Mouse (Mus musculus): ENCODE data around the gene Col12a1. TPM values are rescaled to one million over a fixed set of nuclear protein-coding genes. Genes with fewer than 3 reads are reported as not detected.

The Col12a1 gene
- total RNA-seq, 1 experiment = 14.5 TPM

GRCm38 (mm10) chr9:79750709-79751108, 32.1 kb upstream of the Col12a1 start:
- Histone ChIP-seq H3K4me3 (ENCODE audit: insufficient read depth in 1 of 2, low read depth in 1 of 2, low read length in 2 of 2, poor library complexity in 1 of 2, severe bottlenecking in 1 of 2) (no peak overlapping the region), H3K36me3 (ENCODE audit: control insufficient read depth, insufficient read depth, low read length, poor library complexity, severe bottlenecking) (peaks cover 5% of the 10 kb centered on the region), H3K9ac (ENCODE audit: insufficient read depth, low read depth, low read length, poor library complexity, severe bottlenecking) (no peak overlapping the region), H3K9me3 (ENCODE audit: control insufficient read depth, insufficient read depth, low read depth, low read length) (no peaks in the 10 kb centered on the region), H3K4me1 (ENCODE audit: control insufficient read depth in 2 of 2, insufficient read depth in 2 of 2, low read length in 2 of 2, poor library complexity in 1 of 2) (peaks cover 2% of the 10 kb centered on the region in 2 experiments; a peak in 2 of 4 replicates), H3K27ac (ENCODE audit: insufficient read depth, low read depth, low read length, poor library complexity, severe bottlenecking) (no peak overlapping the region)
- DNase-seq (ENCODE audit: low read depth, low spot score) = no peak
- TF ChIP-seq MAFK (IDR thresholded peaks at IDR 0.05; ENCODE audit: insufficient read depth, low read depth, low read length) (no peak), ZC3H11A (IDR thresholded peaks at IDR 0.05; ENCODE audit: borderline replicate concordance, low read depth, low read length) (no peak), HCFC1 (IDR thresholded peaks at IDR 0.05; ENCODE audit: borderline replicate concordance, insufficient read depth, low read length) (no peak), CHD2 (IDR thresholded peaks at IDR 0.05; ENCODE audit: low read depth, low read length) (no peak), ZNF384 (IDR thresholded peaks at IDR 0.05; ENCODE audit: low read depth, low read length) (no peak)
- in situ Hi-C loops (cut with MboI; ENCODE audit: low sequenced_read_pairs in 2 of 2, unreplicated experiment in 2 of 2) = no loop called here

GRCm38 (mm10) chr9:79745036-79745435, 26.4 kb upstream of the Col12a1 start:
- DNase-seq (ENCODE audit: low read depth, low spot score) = peak; percentile 48
- in situ Hi-C loops (cut with MboI; ENCODE audit: low sequenced_read_pairs in 2 of 2, unreplicated experiment in 2 of 2) = loop anchor here in 1 of 2 experiments (25.0 kb wide), 1 partner anchor 983 kb away; no protein-coding TSS in a partner anchor
- Histone ChIP-seq H3K4me1 (ENCODE audit: control insufficient read depth in 2 of 2, insufficient read depth in 2 of 2, low read length in 2 of 2, poor library complexity in 1 of 2) (peaks cover 5 to 6% of the 10 kb centered on the region in 2 experiments; a peak in 2 of 4 replicates), H3K9ac (ENCODE audit: insufficient read depth, low read depth, low read length, poor library complexity, severe bottlenecking) (peak overlapping the region; percentile 68), H3K36me3 (ENCODE audit: control insufficient read depth, insufficient read depth, low read length, poor library complexity, severe bottlenecking) (no peaks in the 10 kb centered on the region), H3K9me3 (ENCODE audit: control insufficient read depth, insufficient read depth, low read depth, low read length) (no peaks in the 10 kb centered on the region), H3K27ac (ENCODE audit: insufficient read depth, low read depth, low read length, poor library complexity, severe bottlenecking) (peak overlapping the region; percentile 90), H3K4me3 (ENCODE audit: insufficient read depth in 1 of 2, low read depth in 1 of 2, low read length in 2 of 2, poor library complexity in 1 of 2, severe bottlenecking in 1 of 2) (peak overlapping the region; percentile 62 to 66)
- TF ChIP-seq ZNF384 (IDR thresholded peaks at IDR 0.05; ENCODE audit: low read depth, low read length) = no peak

- TF ChIP-seq CHD2 (IDR thresholded peaks at IDR 0.05; ENCODE audit: low read depth, low read length) (no peak), MAFK (IDR thresholded peaks at IDR 0.05; ENCODE audit: insufficient read depth, low read depth, low read length) (no peak), ZC3H11A (IDR thresholded peaks at IDR 0.05; ENCODE audit: borderline replicate concordance, low read depth, low read length) (no peak), ZNF384 (IDR thresholded peaks at IDR 0.05; ENCODE audit: low read depth, low read length) (no peak), HCFC1 (IDR thresholded peaks at IDR 0.05; ENCODE audit: borderline replicate concordance, insufficient read depth, low read length) (no peak)
These were observed 17.0 kb upstream of the Col12a1 start for GRCm38 (mm10) chr9:79735608-79736007.

GRCm38 (mm10) chr9:79730301-79730700, 11.7 kb upstream of the Col12a1 start:
- Histone ChIP-seq H3K27ac (ENCODE audit: insufficient read depth, low read depth, low read length, poor library complexity, severe bottlenecking) (no peak overlapping the region), H3K4me3 (ENCODE audit: insufficient read depth in 1 of 2, low read depth in 1 of 2, low read length in 2 of 2, poor library complexity in 1 of 2, severe bottlenecking in 1 of 2) (no peak overlapping the region), H3K36me3 (ENCODE audit: control insufficient read depth, insufficient read depth, low read length, poor library complexity, severe bottlenecking) (no peaks in the 10 kb centered on the region), H3K9me3 (ENCODE audit: control insufficient read depth, insufficient read depth, low read depth, low read length) (no peaks in the 10 kb centered on the region), H3K9ac (ENCODE audit: insufficient read depth, low read depth, low read length, poor library complexity, severe bottlenecking) (no peak overlapping the region), H3K4me1 (ENCODE audit: control insufficient read depth in 2 of 2, insufficient read depth in 2 of 2, low read length in 2 of 2, poor library complexity in 1 of 2) (no peaks in the 10 kb centered on the region)
- no peak for DNase-seq (ENCODE audit: low read depth, low spot score)
- TF ChIP-seq MAFK (IDR thresholded peaks at IDR 0.05; ENCODE audit: insufficient read depth, low read depth, low read length) (no peak), HCFC1 (IDR thresholded peaks at IDR 0.05; ENCODE audit: borderline replicate concordance, insufficient read depth, low read length) (no peak), ZNF384 (IDR thresholded peaks at IDR 0.05; ENCODE audit: low read depth, low read length) (no peak), ZC3H11A (IDR thresholded peaks at IDR 0.05; ENCODE audit: borderline replicate concordance, low read depth, low read length) (no peak), CHD2 (IDR thresholded peaks at IDR 0.05; ENCODE audit: low read depth, low read length) (no peak)
- in situ Hi-C loops (cut with MboI; ENCODE audit: low sequenced_read_pairs in 2 of 2, unreplicated experiment in 2 of 2) = loop anchor here in 1 of 2 experiments (25.0 kb wide), 1 partner anchor 968 kb away; no protein-coding TSS in a partner anchor

More at GRCm38 (mm10) chr9:79735608-79736007, 17.0 kb upstream of the Col12a1 start:
- H3K4me3 ChIP-seq (ENCODE audit: insufficient read depth in 1 of 2, low read depth in 1 of 2, low read length in 2 of 2, poor library complexity in 1 of 2, severe bottlenecking in 1 of 2) = no peak overlapping the region
- H3K36me3 ChIP-seq (ENCODE audit: control insufficient read depth, insufficient read depth, low read length, poor library complexity, severe bottlenecking) = no peaks in the 10 kb centered on the region
- in situ Hi-C loops (cut with MboI; ENCODE audit: low sequenced_read_pairs in 2 of 2, unreplicated experiment in 2 of 2) = loop anchor here in 1 of 2 experiments (25.0 kb wide), 1 partner anchor 973 kb away; no protein-coding TSS in a partner anchor
- no peak overlapping the region for H3K27ac ChIP-seq (ENCODE audit: insufficient read depth, low read depth, low read length, poor library complexity, severe bottlenecking)
- 0 out of 4 replicates have a peak, but pooled peaks cover 0 to 3% of the 10 kb centered on the region in 2 experiments for H3K4me1 ChIP-seq (ENCODE audit: control insufficient read depth in 2 of 2, insufficient read depth in 2 of 2, low read length in 2 of 2, poor library complexity in 1 of 2)
- no peak overlapping the region for H3K9ac ChIP-seq (ENCODE audit: insufficient read depth, low read depth, low read length, poor library complexity, severe bottlenecking)
- no peaks in the 10 kb centered on the region for H3K9me3 ChIP-seq (ENCODE audit: control insufficient read depth, insufficient read depth, low read depth, low read length)
- no peak for DNase-seq (ENCODE audit: low read depth, low spot score)

GRCm38 (mm10) chr9:79723090-79723489, 4.5 kb upstream of the Col12a1 start:
- Histone ChIP-seq H3K9me3 (ENCODE audit: control insufficient read depth, insufficient read depth, low read depth, low read length) (no peaks in the 10 kb centered on the region), H3K36me3 (ENCODE audit: control insufficient read depth, insufficient read depth, low read length, poor library complexity, severe bottlenecking) (no peaks in the 10 kb centered on the region), H3K4me1 (ENCODE audit: control insufficient read depth in 2 of 2, insufficient read depth in 2 of 2, low read length in 2 of 2, poor library complexity in 1 of 2) (no peaks in the 10 kb centered on the region), H3K9ac (ENCODE audit: insufficient read depth, low read depth, low read length, poor library complexity, severe bottlenecking) (no peak overlapping the region), H3K4me3 (ENCODE audit: insufficient read depth in 1 of 2, low read depth in 1 of 2, low read length in 2 of 2, poor library complexity in 1 of 2, severe bottlenecking in 1 of 2) (no peak overlapping the region), H3K27ac (ENCODE audit: insufficient read depth, low read depth, low read length, poor library complexity, severe bottlenecking) (no peak overlapping the region)
- no peak for DNase-seq (ENCODE audit: low read depth, low spot score)
- in situ Hi-C loops (cut with MboI; ENCODE audit: low sequenced_read_pairs in 2 of 2, unreplicated experiment in 2 of 2) = loop anchor here in 1 of 2 experiments (25.0 kb wide), 1 partner anchor 686 kb away; no protein-coding TSS in a partner anchor
- no peak for TF ChIP-seq CHD2 (IDR thresholded peaks at IDR 0.05; ENCODE audit: low read depth, low read length)
- TF ChIP-seq MAFK (IDR thresholded peaks at IDR 0.05; ENCODE audit: insufficient read depth, low read depth, low read length) = no peak
- no peak for TF ChIP-seq ZNF384 (IDR thresholded peaks at IDR 0.05; ENCODE audit: low read depth, low read length)
- TF ChIP-seq HCFC1 (IDR thresholded peaks at IDR 0.05; ENCODE audit: borderline replicate concordance, insufficient read depth, low read length) = no peak
- TF ChIP-seq ZC3H11A (IDR thresholded peaks at IDR 0.05; ENCODE audit: borderline replicate concordance, low read depth, low read length) = no peak
